Mouse (Mus musculus): ENCODE data around the gene Vps9d1. TPM values are rescaled to one million over a fixed set of nuclear protein-coding genes. Genes with fewer than 3 reads are reported as not detected.

Vps9d1 gene
- polyA plus RNA-seq, 2 experiments = 27.4 to 86.1 TPM

DNA sequence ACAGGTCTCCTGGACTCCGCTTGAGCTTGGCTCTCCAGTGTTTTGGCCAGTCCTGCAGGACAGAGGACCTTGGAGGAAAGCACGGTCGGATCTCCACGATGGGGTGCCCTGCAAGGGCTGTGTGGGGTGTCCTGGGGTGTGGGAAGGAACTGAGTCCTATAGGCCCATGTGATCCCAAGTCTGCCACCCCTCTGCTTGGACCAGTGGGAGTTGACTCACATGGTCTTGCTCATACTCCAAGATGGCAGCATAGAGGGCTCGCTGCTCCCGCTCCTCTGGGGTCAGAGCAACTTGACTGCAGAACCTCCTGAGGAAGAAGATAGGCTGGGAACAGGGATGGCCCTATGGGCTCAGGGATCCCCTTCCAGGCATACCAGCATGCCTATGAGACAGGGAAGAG, 6.4 kb downstream of the Vps9d1 start:
- Histone ChIP-seq H3K27me3 (ENCODE audit: control insufficient read depth, insufficient read depth, low read length) (no peaks in the 10 kb centered on the region), H3K4me2 (replicated peaks; ENCODE audit: low read depth, low read length, severe bottlenecking) (no peak overlapping the region), H3K36me3 (ENCODE audit: control insufficient read depth, insufficient read depth, low read length) (peaks cover 87% of the 10 kb centered on the region), H3K9me3 (ENCODE audit: control insufficient read depth, low read length) (no peaks in the 10 kb centered on the region), H3K9ac (ENCODE audit: low read depth, low read length, severe bottlenecking) (no peak overlapping the region), H3K4me1 (ENCODE audit: control insufficient read depth, insufficient read depth, low read length) (peaks cover 3% of the 10 kb centered on the region; the same call in 1 of the 2 replicates), H3K27ac (replicated peaks; ENCODE audit: low read depth, low read length) (no peak overlapping the region), H3K4me3 (replicated peaks; ENCODE audit: low read length) (no peak overlapping the region)
- ATAC-seq (ENCODE audit: low FRiP score, low read depth) = no peak
- no peak for DNase-seq (ENCODE audit: low spot score)
- 96% methylated on average over 6 of the region's 6 CpGs for WGBS
- TF ChIP-seq POLR2A (IDR thresholded peaks at IDR 0.05; ENCODE audit: borderline replicate concordance, extremely low read depth, insufficient read depth, insufficient read length) = no peak

DNA sequence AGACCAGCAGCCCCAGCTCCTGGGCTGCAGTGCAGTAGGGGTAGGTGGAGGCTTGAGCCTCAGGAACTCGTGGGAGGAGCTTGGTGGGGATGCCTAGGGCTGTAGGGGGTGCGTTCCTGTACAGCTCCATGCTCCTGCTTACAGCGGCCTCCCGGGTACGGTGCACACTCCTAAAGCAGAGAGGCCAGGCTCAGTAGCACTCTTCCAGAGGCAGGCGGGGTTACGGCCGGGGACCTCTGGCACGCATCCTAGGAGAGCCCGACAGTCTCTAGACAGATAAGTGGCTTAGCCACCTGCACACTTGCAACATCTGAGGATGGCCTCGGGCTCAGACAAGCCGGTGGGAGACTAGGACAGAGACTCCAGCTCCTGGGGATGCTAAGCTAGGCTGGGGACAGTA, 8.6 kb downstream of the Vps9d1 start:
- Histone ChIP-seq H3K4me1 (ENCODE audit: control insufficient read depth, insufficient read depth, low read length) (no peaks in the 10 kb centered on the region), H3K27ac (replicated peaks; ENCODE audit: low read depth, low read length) (no peak overlapping the region), H3K36me3 (ENCODE audit: control insufficient read depth, insufficient read depth, low read length) (peaks cover 85% of the 10 kb centered on the region), H3K9ac (ENCODE audit: low read depth, low read length, severe bottlenecking) (no peak overlapping the region), H3K9me3 (ENCODE audit: control insufficient read depth, low read length) (no peaks in the 10 kb centered on the region), H3K4me2 (replicated peaks; ENCODE audit: low read depth, low read length, severe bottlenecking) (no peak overlapping the region), H3K4me3 (replicated peaks; ENCODE audit: low read length) (no peak overlapping the region), H3K27me3 (ENCODE audit: control insufficient read depth, insufficient read depth, low read length) (no peaks in the 10 kb centered on the region)
- DNase-seq (ENCODE audit: low spot score) = no peak
- 90% methylated on average over 12 of the region's 12 CpGs for WGBS
- TF ChIP-seq POLR2A (IDR thresholded peaks at IDR 0.05; ENCODE audit: borderline replicate concordance, extremely low read depth, insufficient read depth, insufficient read length) = no peak
- ATAC-seq (ENCODE audit: low FRiP score, low read depth) = no peak

DNA sequence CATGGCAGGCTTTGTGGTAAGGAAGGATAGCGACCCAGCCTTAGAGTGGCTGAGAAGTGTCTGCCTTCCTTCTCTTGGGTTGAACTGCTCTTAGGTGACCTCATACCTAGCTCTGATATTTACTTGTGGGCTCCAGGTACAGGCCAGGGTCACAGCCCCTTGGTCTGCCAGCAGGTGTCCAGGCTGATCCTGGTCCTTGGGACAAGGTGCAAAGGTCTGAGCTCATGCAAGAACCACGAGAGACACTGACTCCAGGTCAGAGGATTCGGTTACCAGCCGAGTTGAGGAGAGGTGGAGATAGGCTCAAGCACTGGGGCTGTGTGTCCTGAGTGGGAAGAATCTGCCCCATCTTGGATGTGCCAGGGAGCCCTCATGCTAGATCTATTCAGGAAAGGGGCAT, 9.8 kb downstream of the Vps9d1 start:
- H3K27ac ChIP-seq (replicated peaks; ENCODE audit: low read depth, low read length) = no peak overlapping the region
- 88% methylated on average over 4 of the region's 4 CpGs for WGBS
- no peak for TF ChIP-seq POLR2A (IDR thresholded peaks at IDR 0.05; ENCODE audit: borderline replicate concordance, extremely low read depth, insufficient read depth, insufficient read length)
- peaks cover 75% of the 10 kb centered on the region for H3K36me3 ChIP-seq (ENCODE audit: control insufficient read depth, insufficient read depth, low read length)
- ATAC-seq (ENCODE audit: low FRiP score, low read depth) (no peak), DNase-seq (ENCODE audit: low spot score) (no peak)
- H3K9me3 ChIP-seq (ENCODE audit: control insufficient read depth, low read length) = no peaks in the 10 kb centered on the region
- H3K4me1 ChIP-seq (ENCODE audit: control insufficient read depth, insufficient read depth, low read length) = no peaks in the 10 kb centered on the region
- H3K9ac ChIP-seq (ENCODE audit: low read depth, low read length, severe bottlenecking) = no peak overlapping the region
- H3K27me3 ChIP-seq (ENCODE audit: control insufficient read depth, insufficient read depth, low read length) = no peaks in the 10 kb centered on the region
- no peak overlapping the region for H3K4me2 ChIP-seq (replicated peaks; ENCODE audit: low read depth, low read length, severe bottlenecking)
- H3K4me3 ChIP-seq (replicated peaks; ENCODE audit: low read length) = no peak overlapping the region

DNA sequence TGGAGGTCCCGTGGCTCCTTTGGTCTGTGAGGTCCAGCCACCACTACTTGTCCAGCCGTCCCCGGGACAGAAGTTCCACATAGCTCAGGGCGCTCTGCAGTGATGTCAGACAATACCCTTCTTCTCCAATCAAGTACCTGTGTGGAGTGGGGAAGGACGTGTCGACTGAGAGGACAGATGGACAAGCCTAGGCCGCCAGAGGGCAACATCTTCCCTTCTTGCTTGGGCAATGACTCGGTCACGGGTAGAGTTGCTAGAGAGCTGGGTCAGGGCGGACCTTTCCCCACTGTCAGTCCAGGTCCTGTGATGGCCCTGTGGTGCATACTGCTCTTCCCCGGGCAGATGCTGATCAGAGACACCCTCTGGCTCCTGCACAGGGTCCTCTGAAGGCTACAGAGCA, 11.1 kb downstream of the Vps9d1 start:
- WGBS = 77% methylated on average over 11 of the region's 11 CpGs
- Histone ChIP-seq H3K27ac (replicated peaks; ENCODE audit: low read depth, low read length) (no peak overlapping the region), H3K36me3 (ENCODE audit: control insufficient read depth, insufficient read depth, low read length) (peaks cover 61% of the 10 kb centered on the region), H3K9me3 (ENCODE audit: control insufficient read depth, low read length) (no peaks in the 10 kb centered on the region), H3K9ac (ENCODE audit: low read depth, low read length, severe bottlenecking) (no peak overlapping the region), H3K4me3 (replicated peaks; ENCODE audit: low read length) (no peak overlapping the region), H3K4me2 (replicated peaks; ENCODE audit: low read depth, low read length, severe bottlenecking) (no peak overlapping the region), H3K4me1 (ENCODE audit: control insufficient read depth, insufficient read depth, low read length) (no peaks in the 10 kb centered on the region), H3K27me3 (ENCODE audit: control insufficient read depth, insufficient read depth, low read length) (no peaks in the 10 kb centered on the region)
- TF ChIP-seq POLR2A (IDR thresholded peaks at IDR 0.05; ENCODE audit: borderline replicate concordance, extremely low read depth, insufficient read depth, insufficient read length) = no peak
- no peak for DNase-seq (ENCODE audit: low spot score)
- no peak for ATAC-seq (ENCODE audit: low FRiP score, low read depth)

DNA sequence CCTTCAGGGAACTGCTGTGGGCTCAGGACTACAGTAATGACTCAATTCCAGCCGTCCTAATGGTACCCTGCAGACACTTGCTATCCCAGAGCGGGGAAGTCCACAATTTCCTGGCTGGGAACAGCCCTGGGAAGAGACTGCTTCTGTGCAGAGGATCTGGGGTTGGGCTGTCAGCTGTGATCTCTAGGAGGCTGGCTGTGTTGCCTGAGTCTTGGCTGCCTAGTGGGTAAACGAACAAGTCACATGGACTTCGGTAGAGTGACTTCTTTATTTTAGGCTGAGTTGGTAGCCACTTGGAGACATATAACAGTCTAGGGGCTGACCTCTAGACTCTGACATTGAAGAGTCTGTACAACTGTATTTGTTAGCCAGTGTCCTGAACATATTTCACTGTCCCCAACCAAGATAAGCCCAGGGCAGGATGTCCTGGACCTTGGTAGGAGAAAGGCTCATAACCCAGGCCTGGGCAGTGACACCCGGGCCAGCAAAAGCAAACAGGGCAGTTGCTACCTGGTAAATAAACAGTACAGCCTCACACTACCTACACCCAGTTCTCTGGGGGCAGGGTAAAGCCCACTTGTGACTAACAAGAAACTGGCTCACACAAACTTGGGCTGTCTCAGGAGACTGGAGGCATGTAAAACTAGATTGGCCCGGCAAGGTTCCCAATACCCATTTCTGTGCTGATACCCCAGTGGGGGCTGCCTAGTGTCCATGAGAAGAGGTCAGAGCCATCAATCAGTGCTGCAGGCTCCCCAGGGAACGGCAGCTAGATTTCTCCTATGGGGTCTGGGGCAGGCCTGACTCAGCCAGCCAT, 11.8 kb downstream of the Vps9d1 start:
- no peaks in the 10 kb centered on the region for H3K4me1 ChIP-seq (ENCODE audit: control insufficient read depth, insufficient read depth, low read length)
- no peaks in the 10 kb centered on the region for H3K9me3 ChIP-seq (ENCODE audit: control insufficient read depth, low read length)
- no peak for ATAC-seq (ENCODE audit: low FRiP score, low read depth)
- H3K4me3 ChIP-seq (replicated peaks; ENCODE audit: low read length) = no peak overlapping the region
- H3K4me2 ChIP-seq (replicated peaks; ENCODE audit: low read depth, low read length, severe bottlenecking) = no peak overlapping the region
- no peak for TF ChIP-seq POLR2A (IDR thresholded peaks at IDR 0.05; ENCODE audit: borderline replicate concordance, extremely low read depth, insufficient read depth, insufficient read length)
- peaks cover 54% of the 10 kb centered on the region for H3K36me3 ChIP-seq (ENCODE audit: control insufficient read depth, insufficient read depth, low read length)
- H3K9ac ChIP-seq (ENCODE audit: low read depth, low read length, severe bottlenecking) = no peak overlapping the region
- no peak overlapping the region for H3K27ac ChIP-seq (replicated peaks; ENCODE audit: low read depth, low read length)
- DNase-seq (ENCODE audit: low spot score) = no peak
- WGBS = 89% methylated on average over 7 of the region's 7 CpGs
- no peaks in the 10 kb centered on the region for H3K27me3 ChIP-seq (ENCODE audit: control insufficient read depth, insufficient read depth, low read length)
